Mouse (Mus musculus): Measurements from ENCODE around the gene Itgb6.

Gene Itgb6

DNA sequence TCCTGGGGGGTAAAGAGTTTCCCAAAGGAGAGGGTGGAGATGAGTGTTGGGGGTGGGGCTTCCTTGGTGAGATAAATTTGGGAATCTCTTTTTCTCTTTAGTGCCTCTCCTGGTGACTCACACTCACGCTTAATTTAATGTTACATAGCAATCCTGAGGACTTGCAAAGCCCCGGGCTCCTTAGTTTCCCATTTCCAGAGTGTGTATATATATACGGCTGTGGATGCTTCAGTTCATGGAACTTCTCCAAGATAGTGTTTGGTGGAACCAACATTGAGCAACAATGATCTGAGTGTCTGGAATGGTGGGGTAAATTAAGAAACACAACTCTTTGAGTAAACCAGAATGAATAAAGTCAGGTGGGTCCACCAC lies 108.6 kb downstream of the Itgb6 start:
- no peak for DNase-seq (ENCODE audit: low spot score)

DNA sequence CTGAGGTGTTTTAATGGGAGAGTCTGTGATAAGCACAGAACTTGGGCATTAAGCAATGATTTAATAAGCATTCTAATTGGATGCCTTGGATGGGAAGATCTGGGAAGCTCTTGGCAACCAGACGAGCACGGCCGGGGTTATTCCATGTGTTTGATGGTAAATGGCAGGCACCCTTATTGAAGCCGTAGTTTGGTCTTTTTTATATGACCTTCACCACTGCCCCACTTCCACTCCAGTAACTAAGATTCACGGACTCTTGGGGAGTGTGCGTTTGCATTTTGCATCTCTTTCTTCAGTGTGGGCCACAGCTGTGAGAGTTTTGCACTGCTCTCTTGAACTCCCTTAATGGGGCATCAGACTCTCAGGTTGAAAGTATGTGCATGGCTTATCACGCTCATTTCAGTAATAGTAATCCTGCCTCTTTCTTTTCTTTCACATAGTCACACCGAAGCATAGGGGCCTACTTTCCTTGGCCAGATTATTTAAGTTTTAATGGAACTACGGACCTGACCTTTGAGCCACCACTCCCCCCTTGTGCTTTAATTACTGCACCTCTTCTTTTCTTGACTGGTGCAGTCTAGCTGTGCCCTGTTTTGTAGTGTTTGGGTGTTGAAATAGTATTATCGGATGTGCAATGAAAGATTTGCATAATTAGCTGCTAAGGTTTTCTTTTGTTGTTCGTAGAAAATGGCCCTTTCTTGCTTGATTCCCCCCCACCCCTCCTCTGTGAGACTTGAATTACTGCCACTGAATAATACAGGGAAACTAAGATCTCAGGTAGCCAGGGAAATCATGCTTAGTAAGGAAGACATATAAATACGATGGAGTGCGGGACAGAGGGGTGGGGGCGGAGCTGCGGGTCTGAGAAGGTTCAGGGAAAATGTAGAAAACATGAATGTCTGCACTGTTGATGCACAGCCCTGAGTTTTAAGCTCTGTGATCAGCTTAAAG lies 109.3 kb downstream of the Itgb6 start:
- no peak for DNase-seq (ENCODE audit: low spot score)

DNA sequence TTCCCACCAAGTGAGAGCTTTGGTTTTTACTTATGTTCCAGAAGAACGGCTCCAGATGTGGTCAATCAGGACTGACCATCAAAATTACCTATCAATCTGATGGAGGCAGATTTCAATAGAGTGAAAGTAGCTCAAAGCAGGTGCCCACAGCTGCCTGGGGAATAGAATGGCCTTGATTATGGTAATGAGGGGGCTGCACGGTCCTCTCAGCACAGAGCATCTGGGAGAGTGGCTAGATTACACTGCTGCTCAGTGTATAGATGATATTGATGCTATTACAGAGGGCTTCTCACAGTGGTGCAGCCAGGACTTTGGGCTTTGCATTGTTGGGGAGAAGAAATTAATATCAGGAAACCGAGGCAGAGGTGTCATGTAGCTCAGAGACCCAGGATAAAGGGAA lies 110.8 kb downstream of the Itgb6 start:
- DNase-seq (ENCODE audit: low spot score) = no peak

DNA sequence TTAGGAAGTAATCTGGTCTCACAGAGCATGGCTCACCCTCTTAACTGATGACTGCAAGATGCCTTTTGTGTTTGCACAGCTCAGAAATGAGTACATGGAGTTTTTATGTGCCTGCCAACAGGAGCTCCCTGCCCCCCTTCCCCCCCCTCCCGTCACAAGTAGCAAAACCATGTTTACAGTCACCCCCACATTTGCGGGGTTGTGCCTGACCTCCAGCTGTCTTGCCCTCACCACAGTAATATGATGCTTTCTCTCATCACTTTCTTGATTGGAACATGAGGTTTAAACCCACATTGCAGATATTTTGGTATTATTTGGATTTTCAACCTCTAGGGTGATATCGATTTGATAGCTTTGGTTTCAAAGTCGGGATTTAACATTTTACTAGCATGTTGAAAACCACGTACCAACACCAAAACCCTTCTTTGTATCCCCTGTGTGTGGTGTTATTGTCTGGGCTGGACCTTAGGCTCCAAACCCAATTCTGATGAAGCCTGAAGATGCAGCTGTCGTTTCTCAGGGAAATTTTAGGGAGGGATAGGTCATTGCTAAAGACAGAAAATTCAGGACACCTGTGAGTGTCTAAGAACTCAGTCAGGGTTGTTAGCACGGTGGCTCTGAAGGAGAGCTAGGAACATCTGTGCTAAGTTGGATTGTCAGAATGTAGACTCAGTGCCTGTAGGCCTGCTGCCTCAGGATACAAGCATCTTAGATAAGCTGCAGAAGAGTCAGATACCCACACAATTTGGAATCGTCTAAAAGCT lies 112.8 kb downstream of the Itgb6 start:
- DNase-seq (ENCODE audit: low spot score) = no peak

DNA sequence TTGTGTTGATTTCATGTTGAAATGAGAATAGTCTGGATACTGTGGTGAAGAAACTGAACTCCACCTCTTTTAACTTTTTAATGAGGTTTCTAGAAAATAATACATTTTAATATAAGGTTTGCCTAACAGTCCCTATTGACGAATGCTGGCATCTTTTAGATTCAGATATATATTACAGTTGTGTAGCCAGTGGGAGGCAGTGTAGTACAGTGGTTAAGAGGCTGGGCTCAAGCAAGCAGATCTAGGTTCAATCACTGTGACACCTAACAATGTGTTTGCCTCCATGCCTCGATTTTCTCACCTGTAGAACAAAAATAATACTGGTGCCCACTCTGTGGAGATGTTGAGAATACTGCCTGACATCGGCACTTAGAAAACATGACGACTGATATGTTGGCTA lies 114.5 kb downstream of the Itgb6 start:
- DNase-seq (ENCODE audit: low spot score) = no peak

DNA sequence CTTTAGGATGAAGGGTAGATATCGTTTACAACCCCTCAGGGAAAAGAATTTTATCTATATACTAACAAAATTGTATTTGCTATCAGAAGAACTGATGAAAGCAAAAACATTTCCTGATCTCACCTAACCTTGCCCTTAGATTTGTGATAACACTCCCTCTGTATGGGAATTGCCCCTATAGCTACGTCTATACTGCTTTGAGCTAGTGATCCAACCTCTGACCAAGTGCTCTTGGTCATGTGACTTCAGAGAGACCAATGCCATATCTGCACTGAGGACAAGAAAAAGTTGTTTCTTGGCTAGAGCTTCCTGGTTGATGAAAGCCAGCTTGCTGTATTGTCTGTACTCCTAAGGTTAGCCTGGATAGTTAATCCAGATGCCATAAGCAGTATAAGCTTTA lies 121.1 kb downstream of the Itgb6 start:
- DNase-seq (ENCODE audit: low spot score) = no peak

DNA sequence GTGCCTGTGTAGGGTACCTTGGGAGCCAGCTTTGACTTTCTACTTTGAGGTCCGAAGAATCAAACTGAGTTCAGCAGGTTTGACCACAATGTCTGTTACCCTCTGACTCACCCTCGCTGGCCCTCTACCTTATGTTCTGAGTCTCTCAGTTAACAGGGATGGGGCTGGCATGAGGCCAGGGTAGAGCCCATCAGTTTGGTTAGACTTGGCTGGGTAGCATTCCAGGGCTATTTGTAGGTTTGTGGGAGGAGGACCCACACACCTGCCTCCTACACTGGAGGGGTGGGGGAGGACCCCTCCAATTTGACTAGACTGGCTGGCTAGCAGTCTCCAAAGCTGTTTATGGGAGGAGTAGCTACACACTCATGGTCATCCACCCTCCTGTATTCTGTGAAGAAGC lies 121.6 kb downstream of the Itgb6 start:
- peak; percentile 4 for DNase-seq (ENCODE audit: low spot score)

DNA sequence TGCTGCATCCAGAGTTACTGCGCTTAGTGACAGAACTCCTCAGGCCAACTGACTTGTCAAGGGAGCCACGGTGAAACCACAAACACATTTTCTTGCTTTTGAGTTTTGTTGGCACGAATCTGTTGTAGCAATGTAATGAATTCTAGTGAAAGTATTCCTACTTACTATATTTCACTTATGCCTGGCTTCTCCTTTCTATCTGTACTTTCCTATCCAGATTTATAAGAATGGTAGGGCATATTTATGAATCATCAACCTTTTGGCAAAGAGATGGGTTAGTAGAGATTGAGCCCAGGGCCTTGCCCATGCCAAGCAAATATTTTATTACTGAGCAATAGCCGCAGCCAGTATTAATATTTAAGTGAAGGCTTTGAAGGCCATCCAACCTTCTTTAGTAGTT lies 139.0 kb downstream of the Itgb6 start:
- DNase-seq (ENCODE audit: low spot score) = no peak

DNA sequence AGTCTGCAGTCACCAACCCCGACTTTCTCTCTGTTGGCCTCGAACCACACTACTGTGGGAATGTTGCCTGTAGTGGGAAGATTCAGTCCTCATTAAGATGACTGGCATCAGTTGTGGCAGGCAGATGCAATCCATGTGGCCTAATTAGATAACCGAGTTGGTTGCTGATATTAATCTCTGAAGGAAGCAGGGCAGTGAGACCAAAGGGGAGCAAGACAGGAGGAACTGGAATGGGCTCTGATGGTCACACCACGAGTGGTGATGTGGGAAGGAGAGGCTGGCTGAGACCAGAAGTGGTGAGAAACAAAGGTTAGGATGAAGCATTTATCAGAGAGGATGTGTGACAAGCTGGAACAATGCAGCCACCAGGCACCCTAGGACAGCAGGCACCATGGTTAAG lies 167.9 kb downstream of the Itgb6 start:
- no peak for DNase-seq (ENCODE audit: low spot score)

DNA sequence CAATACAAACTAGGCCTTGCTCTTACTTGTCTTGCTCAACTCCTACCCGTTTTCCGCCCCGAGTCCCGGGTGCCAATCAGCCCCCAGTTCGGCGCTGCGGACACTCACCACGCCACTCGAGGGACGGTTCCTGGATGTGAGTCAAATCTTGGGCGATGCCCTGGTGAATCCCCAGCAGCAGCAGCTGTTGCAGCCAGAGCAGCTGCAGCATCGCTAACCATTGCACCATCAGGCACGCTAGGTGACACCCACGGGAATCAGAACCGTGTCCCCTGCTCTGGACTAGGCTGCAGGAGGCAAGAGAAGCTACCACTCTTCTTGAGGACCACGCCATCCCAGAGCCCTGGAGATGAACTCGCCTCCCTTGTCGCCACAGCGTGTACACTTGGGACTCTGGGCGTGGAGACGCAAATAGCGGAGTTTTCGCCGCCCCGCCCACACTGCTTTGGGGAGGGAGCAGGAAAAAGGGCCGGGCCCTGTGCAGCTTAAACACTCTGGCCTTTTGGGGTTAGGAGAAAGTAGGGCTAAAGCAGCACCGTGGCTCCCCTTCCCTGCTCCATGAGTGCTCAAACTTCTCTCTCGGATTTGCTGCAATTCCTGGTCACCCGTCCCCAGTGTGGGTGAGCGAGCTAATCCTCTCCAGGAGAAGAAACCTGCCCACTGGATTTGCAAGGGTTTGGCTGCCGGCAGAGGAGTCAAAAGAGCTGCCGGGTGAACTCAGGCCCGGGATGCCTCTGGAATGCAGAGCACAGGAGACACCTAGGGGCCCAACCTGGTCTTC lies 169.4 kb downstream of the Itgb6 start, which contains the start of gene Pla2r1:
Pla2r1 (minus strand) TSS at position 407 of the 781 bp plus-strand sequence.
- DNase-seq (ENCODE audit: low spot score) = peak; percentile 45

DNA sequence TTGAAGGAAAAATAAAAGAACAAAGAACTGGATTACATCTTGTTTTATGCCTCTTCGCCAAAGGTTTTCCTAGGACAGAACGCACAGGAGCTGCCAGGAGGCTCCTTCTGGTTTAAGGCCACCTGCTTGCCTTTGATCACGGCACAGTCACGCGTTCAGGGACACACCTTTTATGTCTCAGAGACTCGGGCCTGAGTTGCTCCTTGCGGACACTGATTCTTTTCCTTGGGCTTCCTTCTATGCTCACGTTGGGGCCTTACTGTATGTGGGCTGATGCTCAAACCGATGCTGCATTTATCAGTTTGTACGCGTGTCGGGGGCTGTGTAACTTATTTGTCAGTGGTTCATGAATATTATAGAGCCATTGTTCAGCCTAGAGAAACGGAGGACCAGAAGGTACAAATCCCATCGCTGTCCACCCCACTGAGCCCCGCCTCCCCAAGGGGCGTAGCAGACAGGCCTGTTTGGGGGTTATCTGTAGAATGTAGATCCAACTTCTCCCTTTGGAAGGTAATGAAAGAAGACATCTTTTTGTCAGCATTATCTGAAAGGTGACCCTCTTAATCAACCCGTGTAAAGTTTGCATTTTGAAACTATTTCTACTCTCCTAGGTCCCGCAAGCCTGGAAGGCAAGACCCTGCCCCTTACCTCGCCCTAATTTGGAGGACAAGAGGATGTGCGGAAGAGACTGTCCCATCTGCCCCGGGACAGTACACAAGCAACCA lies 170.1 kb downstream of the Itgb6 start:
- DNase-seq (ENCODE audit: low spot score) = no peak

DNA sequence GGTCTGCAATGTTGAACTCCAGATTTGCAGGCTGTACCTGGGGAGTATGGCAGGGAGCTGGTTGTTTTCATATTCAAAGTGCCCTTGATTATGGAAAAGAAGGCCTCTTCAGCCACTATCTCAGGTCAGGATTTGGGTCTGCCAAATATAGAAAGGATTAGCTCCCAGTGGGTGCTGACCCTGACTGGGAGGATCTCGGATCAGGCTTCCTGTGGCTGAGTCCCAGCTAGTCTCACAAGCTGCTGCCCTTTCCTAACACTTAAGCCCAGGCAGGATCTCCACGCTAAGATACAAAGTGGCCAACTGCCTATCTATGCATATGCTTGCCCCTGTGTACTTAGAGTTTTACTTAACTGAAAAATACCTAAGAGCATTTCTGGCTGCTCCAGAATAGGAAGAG lies 170.8 kb downstream of the Itgb6 start:
- no peak for DNase-seq (ENCODE audit: low spot score)

DNA sequence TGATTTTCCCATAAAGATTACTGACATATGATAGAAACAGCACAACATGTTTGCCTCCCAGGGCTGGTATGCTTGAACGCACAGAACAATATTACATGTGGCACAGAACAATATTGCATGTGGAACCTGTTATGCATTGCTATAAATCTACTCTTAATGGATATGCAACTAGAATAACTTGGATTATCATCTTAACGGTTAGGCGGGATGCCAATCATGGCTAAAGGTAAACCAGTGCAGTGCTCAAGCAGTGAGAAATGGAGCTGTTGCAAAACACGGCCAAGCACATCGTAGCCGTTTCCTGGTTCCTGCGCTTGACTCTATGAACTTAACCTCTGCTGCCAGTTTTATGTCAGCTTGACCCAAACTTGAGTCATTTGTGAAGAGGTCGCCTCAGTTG lies 171.9 kb downstream of the Itgb6 start:
- no peak for DNase-seq (ENCODE audit: low spot score)

DNA sequence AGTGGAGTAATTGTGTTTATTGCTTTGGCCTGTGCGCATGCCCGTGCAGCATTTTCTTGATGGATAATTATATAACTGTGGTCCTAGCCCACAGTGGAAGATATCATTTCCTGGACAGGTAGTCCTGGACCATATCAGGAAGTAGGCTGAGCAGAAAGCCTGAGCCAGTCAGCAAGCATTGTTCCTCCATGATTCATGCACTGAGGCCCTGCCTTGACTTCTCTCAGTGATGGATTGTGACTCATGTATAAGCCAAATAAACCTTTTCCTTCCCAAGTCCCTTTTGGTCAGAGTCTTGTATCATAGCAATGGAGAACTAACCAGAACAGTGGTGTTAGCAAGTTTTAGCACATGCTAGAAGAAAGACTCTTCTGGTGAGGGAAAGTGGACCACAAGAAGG lies 172.6 kb downstream of the Itgb6 start:
- no peak for DNase-seq (ENCODE audit: low spot score)

Measured in ovary, adult 18-20 months (tissue).